Mouse (Mus musculus): ENCODE measurements around the gene Gng7. TPM values are rescaled to one million over a fixed set of nuclear protein-coding genes. Genes with fewer than 3 reads are reported as not detected.

Gene Gng7
- total and polyA plus RNA-seq, 3 experiments: 0.24 to 0.47 TPM; not detected in 1

- H3K27me3 ChIP-seq (replicated peaks): peaks cover 60% of the 10 kb centered on the region
- dilution Hi-C loops (cut with MboI; ENCODE audit: extremely low pct_ligation_motif_present, extremely low pct_unique_long_range_greater_than_20kb, low sequenced_read_pairs) (no loop called here), in situ Hi-C loops (cut with MboI; ENCODE audit: low pct_ligation_motif_present, low pct_unique_long_range_greater_than_20kb, low sequenced_read_pairs) (loop anchor here (5.0 to 10.0 kb wide), 3 partner anchors 174 to 251 kb away; partner anchors contain the start of gene Amh)
- no peak overlapping the region for H3K27ac ChIP-seq (ENCODE audit: insufficient read depth, low read depth)
- H3K4me1 ChIP-seq (ENCODE audit: control insufficient read depth in 1 of 2, insufficient read depth in 2 of 2): peaks cover 14 to 44% of the 10 kb centered on the region in 2 experiments
- peaks cover 3% of the 10 kb centered on the region for H3K9me3 ChIP-seq (replicated peaks; ENCODE audit: low read length)
- H3K4me3 ChIP-seq (replicated peaks in 1 of 3; ENCODE audit: low read depth in 2 of 3, low read length in 2 of 3, poor library complexity in 1 of 3): no peak overlapping the region
- no peaks in the 10 kb centered on the region for H3K36me3 ChIP-seq (replicated peaks in 1 of 2; ENCODE audit: control insufficient read depth in 1 of 2, insufficient read depth in 1 of 2, low read length in 1 of 2)
- DNase-seq (ENCODE audit: extremely low read depth): no peak
- H3K79me2 ChIP-seq (replicated peaks; ENCODE audit: control insufficient read depth, extremely low read depth, insufficient read depth, poor library complexity, severe bottlenecking): no peaks in the 10 kb centered on the region
- no peak overlapping the region for H3K9ac ChIP-seq (ENCODE audit: insufficient read depth, low read depth)
- TF ChIP-seq ETS1 (conservative IDR thresholded peaks at IDR 0.05; ENCODE audit: low read depth, low read length) (no peak), MAX (IDR thresholded peaks at IDR 0.05; ENCODE audit: low read length) (no peak)
- no peak overlapping the region for H3K4me2 ChIP-seq (ENCODE audit: insufficient read depth, low read depth, poor library complexity, severe bottlenecking)
Measured at GRCm38 (mm10) chr10:80998021-80998420, 16.7 kb downstream of the Gng7 start.

DNA sequence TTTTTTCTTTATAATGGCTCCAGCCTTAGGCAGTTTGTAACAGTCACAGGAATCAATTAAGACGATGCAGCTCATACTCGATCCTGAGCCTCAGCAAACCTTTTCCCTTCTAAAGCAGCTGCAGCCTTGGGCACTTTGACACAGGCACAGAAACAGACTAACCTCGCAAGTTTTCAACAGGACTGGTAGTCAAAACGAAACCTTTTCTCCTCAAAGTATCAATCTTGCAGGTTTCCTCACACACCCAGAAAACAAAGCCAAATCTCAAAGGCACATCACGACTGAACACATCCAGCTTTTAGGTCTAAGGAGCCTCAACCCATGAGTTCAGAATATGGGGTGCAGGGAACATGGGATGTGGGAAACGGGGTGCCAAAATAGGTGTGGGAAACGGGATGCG, 17.4 kb downstream of the Gng7 start:
- dilution Hi-C loops (cut with MboI; ENCODE audit: extremely low pct_ligation_motif_present, extremely low pct_unique_long_range_greater_than_20kb, low sequenced_read_pairs): no loop called here
- peaks cover 14 to 44% of the 10 kb centered on the region in 2 experiments for H3K4me1 ChIP-seq (ENCODE audit: control insufficient read depth in 1 of 2, insufficient read depth in 2 of 2)
- no peak overlapping the region for H3K4me3 ChIP-seq (replicated peaks in 1 of 3; ENCODE audit: low read depth in 2 of 3, low read length in 2 of 3, poor library complexity in 1 of 3)
- H3K4me2 ChIP-seq (ENCODE audit: insufficient read depth, low read depth, poor library complexity, severe bottlenecking): no peak overlapping the region
- H3K27me3 ChIP-seq (replicated peaks): peaks cover 61% of the 10 kb centered on the region
- in situ Hi-C loops (cut with MboI; ENCODE audit: low pct_ligation_motif_present, low pct_unique_long_range_greater_than_20kb, low sequenced_read_pairs): loop anchor here (5.0 to 10.0 kb wide), 3 partner anchors 175 to 250 kb away; partner anchors contain the start of gene Amh
- peaks cover 3% of the 10 kb centered on the region for H3K9me3 ChIP-seq (replicated peaks; ENCODE audit: low read length)
- no peak overlapping the region for H3K9ac ChIP-seq (ENCODE audit: insufficient read depth, low read depth)
- no peak overlapping the region for H3K27ac ChIP-seq (ENCODE audit: insufficient read depth, low read depth)
- TF ChIP-seq EP300 (IDR thresholded peaks at IDR 0.05; ENCODE audit: low read length): 0 out of 2 replicates have a peak, but pooled peaks have one; percentile 18
- 0 out of 2 replicates have a peak, but pooled peaks have one; percentile 34 for TF ChIP-seq JUND (conservative IDR thresholded peaks at IDR 0.05; ENCODE audit: low read depth, low read length)
- peak; percentile 54; the same call in 1 of the 2 replicates for TF ChIP-seq IRF4 (IDR thresholded peaks at IDR 0.05; ENCODE audit: low read depth, low read length)
- 0 out of 2 replicates have a peak, but pooled peaks have one; percentile 16 for TF ChIP-seq JUN (IDR thresholded peaks at IDR 0.05; ENCODE audit: insufficient read depth, low read depth, low read length)
- no peak for TF ChIP-seq SMC3 (IDR thresholded peaks at IDR 0.05; ENCODE audit: low read depth, low read length)
- TF ChIP-seq ETS1 (conservative IDR thresholded peaks at IDR 0.05; ENCODE audit: low read depth, low read length): no peak
- no peak for DNase-seq (ENCODE audit: extremely low read depth)
- no peaks in the 10 kb centered on the region for H3K79me2 ChIP-seq (replicated peaks; ENCODE audit: control insufficient read depth, extremely low read depth, insufficient read depth, poor library complexity, severe bottlenecking)
- H3K36me3 ChIP-seq (replicated peaks in 1 of 2; ENCODE audit: control insufficient read depth in 1 of 2, insufficient read depth in 1 of 2, low read length in 1 of 2): no peaks in the 10 kb centered on the region

DNA sequence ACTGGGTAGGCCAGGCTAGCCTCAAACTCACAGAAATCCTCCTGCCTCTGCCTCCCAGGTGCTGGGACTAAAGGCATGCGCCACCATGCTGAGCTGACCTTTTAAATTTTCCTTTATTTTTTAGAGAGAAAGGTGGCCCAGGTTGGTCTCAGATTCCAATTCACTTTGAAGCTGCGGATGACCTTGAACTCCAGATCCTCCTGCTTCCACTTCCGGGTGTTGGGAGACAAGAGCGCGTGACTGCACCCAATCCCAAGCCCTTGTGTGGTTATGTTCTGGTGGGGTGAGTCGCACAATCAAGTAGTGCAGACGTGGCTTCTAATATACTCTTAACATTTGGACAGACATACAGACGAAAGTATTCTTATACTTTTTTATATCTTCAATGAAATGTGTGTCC, 18.2 kb downstream of the Gng7 start:
- in situ Hi-C loops (cut with MboI; ENCODE audit: low pct_ligation_motif_present, low pct_unique_long_range_greater_than_20kb, low sequenced_read_pairs): loop anchor here (5.0 to 10.0 kb wide), 3 partner anchors 176 to 249 kb away; partner anchors contain the start of gene Amh
- Histone ChIP-seq H3K9me3 (replicated peaks; ENCODE audit: low read length) (peaks cover 3% of the 10 kb centered on the region), H3K27ac (ENCODE audit: insufficient read depth, low read depth) (no peak overlapping the region), H3K4me3 (replicated peaks in 1 of 3; ENCODE audit: low read depth in 2 of 3, low read length in 2 of 3, poor library complexity in 1 of 3) (no peak overlapping the region), H3K27me3 (replicated peaks) (peaks cover 63% of the 10 kb centered on the region), H3K79me2 (replicated peaks; ENCODE audit: control insufficient read depth, extremely low read depth, insufficient read depth, poor library complexity, severe bottlenecking) (no peaks in the 10 kb centered on the region), H3K36me3 (replicated peaks in 1 of 2; ENCODE audit: control insufficient read depth in 1 of 2, insufficient read depth in 1 of 2, low read length in 1 of 2) (no peaks in the 10 kb centered on the region), H3K9ac (ENCODE audit: insufficient read depth, low read depth) (no peak overlapping the region), H3K4me2 (ENCODE audit: insufficient read depth, low read depth, poor library complexity, severe bottlenecking) (no peak overlapping the region), H3K4me1 (ENCODE audit: control insufficient read depth in 1 of 2, insufficient read depth in 2 of 2) (peaks cover 14 to 44% of the 10 kb centered on the region in 2 experiments)
- DNase-seq (ENCODE audit: extremely low read depth): no peak
- dilution Hi-C loops (cut with MboI; ENCODE audit: extremely low pct_ligation_motif_present, extremely low pct_unique_long_range_greater_than_20kb, low sequenced_read_pairs): no loop called here
- no peak for TF ChIP-seq POLR2AphosphoS2 (IDR thresholded peaks at IDR 0.05; ENCODE audit: low read depth, low read length)
- no peak for TF ChIP-seq CHD2 (IDR thresholded peaks at IDR 0.05; ENCODE audit: low read length)
- no peak for TF ChIP-seq PAX5 (IDR thresholded peaks at IDR 0.05; ENCODE audit: low read length)
- no peak for TF ChIP-seq ETS1 (conservative IDR thresholded peaks at IDR 0.05; ENCODE audit: low read depth, low read length)
- no peak for TF ChIP-seq EP300 (IDR thresholded peaks at IDR 0.05; ENCODE audit: low read length)
- TF ChIP-seq SMC3 (IDR thresholded peaks at IDR 0.05; ENCODE audit: low read depth, low read length): no peak
- no peak for TF ChIP-seq RCOR1 (conservative IDR thresholded peaks at IDR 0.05; ENCODE audit: low read depth, low read length)
- no peak for TF ChIP-seq ELF1 (IDR thresholded peaks at IDR 0.05; ENCODE audit: low read depth, low read length)
- TF ChIP-seq ZKSCAN1 (IDR thresholded peaks at IDR 0.05; ENCODE audit: borderline replicate concordance, low read depth, low read length): no peak
- no peak for TF ChIP-seq JUN (IDR thresholded peaks at IDR 0.05; ENCODE audit: insufficient read depth, low read depth, low read length)
- TF ChIP-seq USF1 (IDR thresholded peaks at IDR 0.05; ENCODE audit: low read depth, low read length): no peak
- TF ChIP-seq JUND (conservative IDR thresholded peaks at IDR 0.05; ENCODE audit: low read depth, low read length): no peak
- TF ChIP-seq POLR2A (IDR thresholded peaks at IDR 0.05; ENCODE audit: low read depth, low read length): no peak
- no peak for TF ChIP-seq BHLHE40 (IDR thresholded peaks at IDR 0.05; ENCODE audit: low read depth, low read length)
- no peak for TF ChIP-seq ZC3H11A (IDR thresholded peaks at IDR 0.05; ENCODE audit: low read depth, low read length)
- TF ChIP-seq TBP (conservative IDR thresholded peaks at IDR 0.05; ENCODE audit: low read depth, low read length): no peak

Measured in CH12.LX (cell line).